Mouse (Mus musculus): ENCODE results near the gene Dbn1. TPM values are rescaled to one million over a fixed set of nuclear protein-coding genes. Genes with fewer than 3 reads are reported as not detected.

Gene Dbn1
- 100 to 1,000 TPM; 263 to 271 TPM for total RNA-seq (2021)
- long read RNA-seq, experiment 1, transcript Dbn1-201 (15 exons, 3,078 nt): major isoform, 103 of 372 reads
- long read RNA-seq, experiment 1, transcript Dbn1-203 (14 exons, 2,940 nt): minor isoform, 10 of 372 reads
- long read RNA-seq, experiment 1, partial matches to known transcripts: 119 of 372 reads
- long read RNA-seq, experiment 1, other reads (novel, unspliced or antisense): 138 of 372 reads
- long read RNA-seq, experiment 2, transcript Dbn1-201 (15 exons, 3,078 nt): major isoform, 54 of 194 reads
- long read RNA-seq, experiment 2, transcript Dbn1-203 (14 exons, 2,940 nt): minor isoform, 5 of 194 reads
- long read RNA-seq, experiment 2, partial matches to known transcripts: 68 of 194 reads
- long read RNA-seq, experiment 2, other reads (novel, unspliced or antisense): 66 of 194 reads

DNA sequence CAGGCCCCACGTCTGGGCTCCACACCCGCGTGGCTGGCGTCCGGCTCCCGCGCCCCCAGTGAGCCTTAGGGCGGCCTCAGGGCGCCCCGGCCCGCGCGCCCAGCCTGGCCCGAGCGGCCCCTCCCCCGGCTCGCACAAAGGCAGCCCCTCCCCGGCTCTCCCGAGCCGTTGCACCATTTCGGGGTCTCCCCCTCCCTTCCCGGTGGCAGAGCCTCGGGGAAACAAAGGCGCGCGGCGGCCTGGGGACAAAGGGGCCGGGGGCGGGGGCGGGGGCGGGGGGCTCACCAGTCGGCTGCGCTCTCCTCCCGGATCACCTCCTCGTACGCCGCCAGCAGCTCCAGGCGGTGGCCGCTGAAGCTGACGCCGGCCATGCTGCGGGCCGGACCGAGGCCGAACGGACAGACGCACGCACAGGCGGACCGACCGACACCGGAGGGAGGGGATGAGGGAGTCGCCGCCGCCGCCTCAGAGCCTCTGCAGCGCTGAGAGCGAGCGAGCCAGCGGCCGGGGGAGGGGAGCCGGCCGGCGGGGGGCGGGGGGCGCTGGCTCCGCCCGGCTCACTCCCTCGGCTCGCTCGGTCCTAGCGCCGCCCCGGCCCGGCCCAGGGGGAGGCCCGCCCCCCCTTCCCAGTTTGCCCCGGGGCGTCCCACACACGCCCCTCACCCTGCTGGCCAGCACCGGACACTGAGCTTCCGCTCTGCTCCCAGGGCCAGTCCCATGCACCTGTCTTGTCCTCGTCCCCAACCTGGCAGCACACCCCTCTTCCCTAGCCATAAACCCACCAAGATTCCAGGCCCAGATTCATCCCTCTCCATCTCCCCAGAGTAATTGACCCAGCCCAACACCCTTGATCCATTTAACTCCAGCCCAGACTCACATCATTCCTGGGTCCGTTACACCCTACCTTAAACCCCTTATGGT, at the start of gene Dbn1:
Gene Dbn1, minus strand, starts transcription at position 534 of the 921 bp plus-strand sequence.
- peak in 1 of 2 experiments; percentile 60 for DNase-seq (ENCODE audit: low spot score in 2 of 2)

DNA sequence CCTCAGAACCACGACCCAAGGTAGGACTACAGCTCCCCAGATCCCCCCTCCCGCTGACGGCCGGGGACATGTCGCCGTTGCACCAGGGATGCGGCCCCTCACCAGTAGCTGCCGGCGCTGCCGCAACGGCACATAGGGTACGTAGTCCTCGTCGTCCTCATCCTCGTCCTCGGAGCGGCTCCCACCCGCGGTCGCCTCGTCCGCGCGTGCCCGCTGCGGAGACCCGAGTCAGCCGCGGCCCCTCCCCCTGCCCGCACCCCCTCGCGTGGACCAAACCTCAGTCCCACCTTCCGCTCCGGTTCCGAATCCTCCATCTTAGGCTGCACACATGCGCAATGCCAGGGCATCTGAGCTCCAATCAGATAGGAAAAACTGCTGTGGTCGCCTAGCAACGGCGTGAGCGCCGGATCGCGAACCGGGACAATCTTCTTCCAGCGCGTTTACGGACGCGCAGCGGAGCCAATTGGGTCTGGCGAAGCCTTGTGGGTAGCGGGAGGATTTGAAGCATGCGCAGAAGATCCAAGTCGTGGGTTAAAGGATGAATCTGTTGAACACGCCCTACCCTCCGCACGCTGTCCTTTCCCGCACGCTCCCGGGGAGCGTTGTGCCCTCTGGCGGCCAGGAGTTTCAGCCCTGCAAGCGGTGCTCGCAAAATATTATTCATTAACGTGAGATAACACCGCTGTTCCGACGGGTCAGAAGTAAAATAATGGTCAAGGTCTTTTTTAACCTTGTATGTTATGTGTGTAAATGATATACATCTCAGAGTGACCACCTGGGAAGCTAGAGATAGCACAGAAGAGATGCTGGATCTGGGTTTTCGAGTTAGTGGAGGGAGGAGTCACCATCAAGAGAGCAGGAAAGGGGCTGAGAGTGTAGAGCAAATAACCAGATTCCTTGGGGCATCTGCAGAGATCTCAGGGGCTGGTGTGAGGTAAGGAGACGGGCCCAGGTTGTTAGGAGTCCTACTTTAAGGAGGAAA, 48.6 kb upstream of the Dbn1 start, which contains the start of gene Ddx41:
Gene Ddx41, minus strand, starts transcription at position 465 of the 982 bp plus-strand sequence.
- peak; percentile 99 to 100 for DNase-seq (ENCODE audit: low spot score in 2 of 2)

DNA sequence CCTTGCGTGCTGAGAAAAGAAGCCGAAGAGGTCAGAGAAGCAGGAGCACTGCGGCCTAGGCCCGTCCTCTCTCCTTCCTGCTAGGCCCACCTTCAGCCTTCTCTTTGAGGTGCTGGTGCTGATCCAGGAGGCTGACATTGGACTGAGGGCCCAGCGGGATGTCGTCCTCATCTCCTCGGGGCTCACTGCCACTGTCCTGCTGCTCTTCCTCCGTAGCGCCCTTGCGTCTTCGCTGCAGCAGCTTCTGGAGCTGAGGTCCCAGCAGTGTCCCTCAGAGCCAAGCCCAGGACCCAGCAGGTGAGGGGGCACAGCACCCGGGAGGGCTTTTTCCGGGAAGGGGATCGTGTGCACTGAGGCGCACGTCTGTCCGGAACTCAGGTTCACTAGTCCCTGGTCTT, 47.9 kb upstream of the Dbn1 start:
- DNase-seq (ENCODE audit: low spot score in 2 of 2): no peak

DNA sequence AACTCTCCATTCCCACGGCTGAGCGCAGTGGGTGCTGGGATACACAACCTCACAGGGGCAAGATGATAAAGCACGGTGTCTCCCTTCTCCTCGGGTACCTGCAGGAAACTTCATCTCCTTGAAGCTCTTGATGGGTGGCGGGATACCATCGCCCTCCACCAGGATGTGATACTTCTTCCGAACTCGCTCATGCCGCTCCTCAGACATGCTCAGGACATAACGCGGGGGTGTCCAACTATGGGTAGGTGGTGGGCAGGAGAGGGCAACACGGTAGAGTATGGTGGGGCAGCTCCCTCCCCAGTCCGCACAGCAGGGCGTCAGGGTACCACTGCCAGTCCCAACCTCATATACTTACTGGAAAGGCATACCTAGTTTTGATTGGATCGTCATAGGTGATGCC, 47.3 kb upstream of the Dbn1 start:
- DNase-seq (ENCODE audit: low spot score in 2 of 2): no peak

DNA sequence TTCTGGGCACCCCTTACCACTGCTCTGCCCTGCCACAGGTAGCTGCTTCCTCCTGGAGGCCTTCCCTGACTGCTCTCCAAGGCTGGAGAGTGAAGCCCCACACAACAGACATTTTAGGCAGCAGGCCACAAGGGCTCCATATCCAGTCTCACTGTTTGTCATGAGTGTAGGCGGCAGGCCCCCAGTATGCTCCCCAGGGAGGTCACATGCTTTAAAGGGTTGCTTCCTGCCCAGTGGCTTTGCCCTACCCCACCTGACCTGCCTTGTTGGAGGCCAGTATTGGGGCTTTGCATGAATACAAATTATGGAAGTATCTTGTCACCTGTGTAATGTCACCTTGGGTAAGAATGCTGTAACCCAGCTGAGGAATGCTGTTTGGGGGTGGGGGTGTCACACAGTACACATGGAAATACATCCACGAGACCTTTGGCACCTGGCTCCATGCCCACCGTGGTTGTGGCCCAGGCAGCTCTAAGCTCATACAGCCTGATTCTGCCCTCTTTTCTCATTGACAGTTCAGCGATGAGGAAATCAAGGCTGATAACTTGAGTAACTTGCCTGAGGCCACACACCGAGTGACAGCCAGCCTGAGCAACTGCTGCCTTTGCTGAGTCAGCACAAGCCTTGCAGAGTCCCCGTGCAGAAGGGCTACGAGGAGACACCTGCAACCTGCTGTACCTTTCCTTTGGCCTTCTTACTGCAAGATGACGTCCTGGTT, 41.4 kb upstream of the Dbn1 start, which contains the start of gene Dok3:
Gene Dok3, minus strand, starts transcription at position 99 of the 718 bp plus-strand sequence.
- no peak for DNase-seq (ENCODE audit: low spot score in 2 of 2)

DNA sequence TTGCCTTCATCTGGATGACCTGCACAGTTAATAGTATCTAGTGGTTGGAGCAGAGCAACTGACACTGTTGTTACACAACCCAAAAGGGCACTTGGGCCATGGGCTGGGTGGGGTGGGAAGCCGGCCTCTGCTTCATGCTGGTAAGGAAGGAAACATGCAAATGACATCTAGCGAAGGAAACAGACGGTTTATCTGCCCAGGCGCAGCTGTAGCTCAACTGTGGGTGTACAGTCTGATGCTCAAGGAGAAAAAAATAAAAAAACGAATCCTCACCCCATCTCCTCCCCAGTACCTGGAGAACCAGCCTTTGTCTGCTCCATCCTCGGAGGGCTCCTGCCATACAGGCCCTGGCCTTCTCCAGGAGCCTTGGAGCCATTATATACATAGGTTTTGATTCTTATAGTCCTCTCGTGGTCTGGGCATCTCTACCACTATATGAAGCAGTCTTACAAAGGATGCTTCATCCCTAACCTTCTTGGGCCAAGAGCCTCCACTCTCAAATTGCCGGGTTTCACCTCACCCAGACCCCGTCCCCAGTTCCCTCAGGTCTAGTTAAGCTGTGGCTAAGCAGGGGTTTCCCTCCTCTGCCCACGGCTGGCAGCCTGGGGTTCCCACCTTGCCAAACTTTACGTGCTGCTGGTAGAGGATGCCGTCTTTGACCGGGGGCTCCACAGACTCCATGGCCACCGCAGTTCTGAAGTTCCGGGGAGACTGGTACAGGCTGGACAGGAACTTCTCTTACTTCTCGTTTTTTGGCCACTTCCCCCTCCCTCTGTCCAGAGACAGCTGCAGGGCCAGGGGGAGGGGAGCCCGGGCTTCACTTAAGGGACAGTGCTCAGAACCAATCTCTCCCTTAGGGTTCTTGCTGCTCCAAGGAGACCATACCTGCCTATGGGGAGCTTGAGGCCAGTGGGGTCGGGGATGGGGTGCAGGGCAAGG, 40.2 kb upstream of the Dbn1 start:
- no peak for DNase-seq (ENCODE audit: low spot score in 2 of 2)

DNA sequence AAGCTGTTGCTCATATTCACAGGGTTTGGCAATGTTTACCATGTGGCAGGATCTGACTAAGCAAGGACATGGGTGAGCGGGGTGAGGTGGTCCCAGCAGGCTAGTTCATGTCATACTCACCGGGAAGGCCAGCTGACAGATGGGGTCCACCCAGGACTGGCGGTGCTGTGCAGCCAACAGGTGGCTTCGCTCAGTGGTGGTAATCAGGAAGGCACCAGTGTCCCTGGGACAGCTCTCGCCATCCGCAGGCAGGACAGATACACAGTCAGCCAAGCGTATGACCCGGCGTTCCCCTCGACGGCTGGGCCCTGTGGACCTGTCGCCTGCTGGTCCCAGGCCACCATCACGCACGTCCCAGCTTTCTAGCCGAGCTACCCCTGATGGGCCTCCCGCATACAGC, 39.3 kb upstream of the Dbn1 start:
- no peak for DNase-seq (ENCODE audit: low spot score in 2 of 2)

DNA sequence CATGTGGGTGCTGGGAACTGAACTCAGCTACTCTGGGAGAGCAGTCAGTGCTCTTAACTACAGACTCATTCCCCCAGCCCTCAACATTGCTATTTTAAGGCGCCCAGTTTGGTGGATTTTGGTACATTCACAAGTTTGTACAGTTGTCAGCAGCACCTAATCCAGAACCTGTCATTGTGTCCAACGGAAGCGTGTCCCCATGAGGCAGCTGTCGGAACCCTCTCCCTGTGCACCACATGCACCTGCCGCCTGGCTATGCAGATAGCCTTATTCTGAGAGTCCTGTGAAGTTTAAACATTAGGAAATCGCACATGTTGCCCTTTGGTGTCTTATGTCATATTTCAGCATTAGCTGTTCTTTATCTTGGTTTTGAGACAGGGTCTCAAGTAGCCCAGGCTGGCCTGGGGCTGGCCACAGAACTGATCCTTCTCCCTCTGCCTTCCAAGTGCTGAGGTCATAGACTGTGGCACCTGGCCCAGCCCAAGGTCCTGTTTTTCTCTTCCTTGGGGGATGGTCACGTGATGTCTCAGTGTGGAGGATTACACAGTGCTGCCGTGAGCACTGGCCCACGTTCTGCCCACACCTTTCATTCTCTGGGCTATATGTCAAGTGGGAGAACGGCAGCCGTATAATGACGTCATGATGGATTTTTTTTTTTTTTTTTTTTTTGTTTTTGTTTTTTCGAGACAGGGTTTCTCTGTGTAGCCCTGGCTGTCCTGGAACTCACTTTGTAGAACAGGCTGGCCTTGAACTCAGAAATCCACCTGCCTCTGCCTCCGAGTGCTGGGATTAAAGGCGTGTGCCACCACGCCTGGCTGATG, 38.0 kb upstream of the Dbn1 start:
- DNase-seq (ENCODE audit: low spot score in 2 of 2): no peak

DNA sequence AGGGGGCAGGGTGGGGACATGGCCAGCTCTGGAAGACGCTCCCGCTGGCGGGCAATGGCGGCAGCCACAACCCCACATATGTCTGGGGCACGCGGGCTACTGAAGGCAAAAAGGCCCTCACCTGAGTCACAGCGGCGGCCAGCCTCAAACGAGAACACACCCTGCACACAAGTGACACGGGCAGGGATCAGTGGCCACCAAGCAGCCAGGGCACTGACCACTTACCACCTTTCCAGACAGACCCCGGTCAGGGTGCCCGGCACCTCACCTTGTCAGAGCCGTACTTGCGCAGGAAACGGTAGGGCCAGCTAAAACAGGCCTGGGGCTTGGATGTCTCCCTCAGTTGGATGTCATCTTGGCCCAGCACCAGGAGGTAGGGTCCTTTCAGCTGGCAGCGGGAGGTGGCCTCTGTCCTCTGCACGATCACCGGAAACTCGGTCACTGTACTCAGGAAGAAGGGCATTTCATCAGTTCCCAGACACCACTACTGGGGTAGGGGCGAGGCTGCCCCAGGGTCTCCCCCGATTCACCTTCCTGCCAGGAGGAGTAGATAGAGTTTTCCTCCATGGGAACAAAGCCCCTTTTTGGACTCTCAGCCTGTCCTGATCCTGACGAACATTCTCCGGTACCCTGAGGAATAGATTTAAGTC, 36.2 kb upstream of the Dbn1 start:
- DNase-seq (ENCODE audit: low spot score in 2 of 2): no peak

DNA sequence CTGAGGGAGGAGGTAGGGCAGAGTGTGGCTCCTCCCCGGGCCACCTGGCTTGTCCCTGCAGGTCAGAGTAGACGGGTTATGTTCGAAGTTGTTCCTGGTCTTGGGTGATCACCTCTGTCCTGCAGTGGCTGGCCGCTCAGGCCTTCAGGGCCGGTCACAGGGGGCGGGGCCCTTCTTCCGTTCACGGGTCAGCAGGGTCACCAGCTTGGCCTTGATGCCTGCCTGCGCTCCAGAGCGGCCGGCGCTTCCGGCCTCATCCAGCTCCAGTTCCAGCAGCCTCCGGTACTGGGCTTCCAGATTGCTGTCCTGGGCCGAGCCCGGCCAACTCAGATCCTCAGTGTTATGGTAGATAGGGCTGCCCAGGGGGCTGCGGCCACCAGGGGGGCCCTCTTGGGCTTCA, 35.4 kb upstream of the Dbn1 start:
- DNase-seq (ENCODE audit: low spot score in 2 of 2): no peak

DNA sequence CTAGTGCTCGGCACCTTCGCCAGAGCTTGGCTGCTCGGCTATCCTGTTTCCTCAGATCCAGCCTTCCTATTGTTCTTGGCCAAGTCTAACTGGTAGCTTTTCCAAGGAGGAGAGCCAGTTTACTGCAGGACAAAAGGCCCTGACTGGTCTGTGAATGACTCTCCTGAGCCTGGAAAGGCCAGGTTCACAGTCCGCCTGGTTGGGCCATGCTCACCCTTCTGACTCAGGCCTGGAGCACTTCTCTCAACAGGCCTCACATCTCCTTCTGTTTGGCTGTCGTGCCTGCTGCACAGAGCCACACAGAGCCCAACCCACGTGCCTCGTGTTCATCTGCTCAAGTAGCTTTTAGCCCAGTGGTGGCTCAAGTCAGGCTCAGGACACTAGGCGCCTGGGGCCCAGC, 34.8 kb upstream of the Dbn1 start:
- no peak for DNase-seq (ENCODE audit: low spot score in 2 of 2)

DNA sequence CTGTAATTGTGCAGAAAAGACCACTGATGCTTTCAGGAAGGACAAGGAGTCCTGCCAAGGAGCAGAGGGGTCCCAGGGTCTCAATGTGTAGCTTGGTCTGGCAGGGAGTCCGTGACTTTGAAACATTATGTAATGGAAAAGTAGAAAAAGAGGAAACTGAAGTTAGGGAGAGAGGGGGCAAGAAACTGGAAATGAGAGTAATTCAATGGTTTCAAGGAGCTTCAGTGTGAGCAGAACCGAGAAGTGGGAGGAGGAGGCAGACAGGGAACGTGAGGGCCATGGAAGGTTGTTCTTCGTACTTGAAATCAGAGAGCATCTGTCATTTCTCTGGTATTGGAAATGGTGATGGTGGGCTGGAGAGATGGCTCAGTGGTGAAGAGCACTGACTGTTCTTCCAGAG, 31.7 kb upstream of the Dbn1 start:
- DNase-seq (ENCODE audit: low spot score in 2 of 2): no peak

DNA sequence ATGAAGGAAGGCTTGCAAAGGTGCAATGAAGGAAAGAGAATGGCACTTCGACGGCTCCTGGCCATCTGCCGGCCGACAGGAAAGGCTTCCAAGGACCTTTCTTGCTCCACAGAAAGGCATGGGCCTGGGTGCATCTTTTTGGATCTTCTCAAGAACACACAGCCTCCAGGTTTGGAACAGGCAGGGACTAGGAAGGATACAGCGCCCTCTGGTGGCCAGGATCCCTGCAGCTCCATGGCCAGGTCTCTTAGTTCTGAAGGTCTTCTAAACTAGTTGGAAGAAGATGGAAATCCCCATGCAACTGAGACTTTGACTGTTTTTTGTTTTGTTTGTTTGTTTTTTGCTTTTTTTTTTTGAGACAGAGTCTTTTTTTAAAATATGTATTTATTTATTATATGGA, 29.0 kb upstream of the Dbn1 start:
- peak; percentile 92 to 97 for DNase-seq (ENCODE audit: low spot score in 2 of 2)

DNA sequence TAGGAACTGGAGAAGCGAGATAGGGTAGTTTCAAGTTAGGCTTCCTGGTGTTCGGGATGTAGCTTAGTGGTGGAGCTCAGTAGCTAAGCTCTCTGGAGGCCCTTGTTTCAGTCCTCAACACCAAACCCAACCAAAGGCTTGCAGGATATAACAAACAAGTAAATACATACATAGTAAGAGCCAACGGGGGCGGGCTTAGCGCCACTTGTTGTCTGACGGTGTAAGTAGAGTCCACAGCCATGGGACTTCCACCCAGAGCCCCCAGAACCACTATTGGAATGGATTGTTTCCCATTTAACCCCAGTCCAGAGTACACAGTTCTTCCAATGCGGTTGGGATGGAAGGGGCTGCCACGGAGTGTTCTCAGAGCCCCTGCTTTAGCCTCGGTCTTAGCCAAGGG, 25.9 kb upstream of the Dbn1 start:
- no peak for DNase-seq (ENCODE audit: low spot score in 2 of 2)

DNA sequence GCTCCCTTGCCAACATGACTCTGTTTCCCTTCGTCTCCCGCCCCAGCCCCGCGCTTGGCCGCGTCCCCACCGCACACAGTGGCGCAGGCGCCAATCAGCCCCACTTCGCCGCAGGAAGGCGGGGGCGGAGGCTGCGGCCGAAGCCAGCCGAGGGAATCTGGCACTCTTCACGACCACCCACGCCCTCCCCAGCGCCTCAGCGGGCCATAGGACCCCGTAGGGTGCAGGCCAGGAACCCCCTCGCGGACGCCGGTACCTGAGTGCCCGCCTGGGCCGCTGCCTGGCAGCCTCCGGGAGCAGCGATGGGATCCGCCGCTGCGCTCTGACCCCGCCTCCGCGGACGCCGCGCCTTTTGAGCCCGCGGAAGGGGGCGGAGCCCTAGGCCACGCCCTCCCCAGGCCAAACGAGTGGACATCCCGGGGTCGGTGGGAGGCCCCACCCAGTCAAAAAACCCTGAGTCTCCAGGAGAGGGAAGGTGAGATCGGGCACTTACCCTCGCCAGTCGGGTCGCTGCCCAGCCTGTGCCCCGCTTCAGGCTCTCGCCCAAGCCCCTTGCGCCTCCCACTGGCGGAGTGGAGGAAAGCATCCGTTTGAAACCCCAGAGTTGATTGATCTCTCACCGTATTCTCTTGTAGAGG, 25.3 kb upstream of the Dbn1 start, which contains the start of gene Pdlim7:
Gene Pdlim7, minus strand, starts transcription at position 566 of the 638 bp plus-strand sequence.
- DNase-seq (ENCODE audit: low spot score in 2 of 2): peak; percentile 83 to 87

DNA sequence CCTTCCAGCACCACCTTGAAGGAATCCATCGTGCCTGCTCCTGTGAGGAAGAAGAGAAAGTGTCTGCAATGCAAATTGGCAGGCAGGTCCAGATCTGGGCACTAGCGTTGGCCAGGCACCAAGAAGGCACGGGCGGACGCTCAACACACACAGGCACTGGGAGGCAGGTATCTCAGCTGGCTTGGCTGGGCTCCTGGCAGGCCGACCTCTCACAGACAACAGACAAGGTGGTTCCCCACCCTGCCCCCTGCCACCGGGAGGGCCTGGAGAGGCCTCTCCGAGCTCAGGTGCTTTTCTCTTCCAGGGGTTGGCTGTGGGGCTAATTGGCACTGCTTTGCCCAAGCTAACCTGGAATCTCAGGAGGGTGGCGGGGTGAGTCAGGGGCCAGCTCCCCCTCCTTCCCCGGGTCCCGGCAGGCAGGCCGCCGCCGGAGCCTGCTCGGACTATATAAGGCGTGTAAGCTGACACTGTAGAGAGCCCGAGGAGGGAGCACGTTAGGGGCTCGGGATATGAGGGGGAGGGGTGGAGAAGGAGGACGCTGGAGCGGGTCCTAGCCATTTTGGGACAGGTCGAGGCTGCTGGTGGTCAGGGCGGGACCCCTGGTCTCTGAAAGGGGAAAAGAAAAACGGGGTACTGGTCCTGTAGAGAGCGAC, 24.6 kb upstream of the Dbn1 start:
- DNase-seq (ENCODE audit: low spot score in 2 of 2): peak in 1 of 2 experiments; percentile 22
